Mouse (Mus musculus): ENCODE data around the gene Lrch1. TPM values are rescaled to one million over a fixed set of nuclear protein-coding genes. Genes with fewer than 3 reads are reported as not detected.
A peak's percentile ranks its signal among the peaks of the same experiment; 100 is the strongest.

Gene Lrch1
- polyA plus RNA-seq, 1 experiment: 11.5 TPM

GRCm38 (mm10) chr14:74848224-74848623, 99.5 kb downstream of the Lrch1 start:
- 67% methylated on average over 5 of the region's 5 CpGs for WGBS
- Histone ChIP-seq H3K27ac (ENCODE audit: insufficient read depth, low read length) (peak overlapping the region; percentile 40; the same call in 1 of the 2 replicates), H3K4me3 (ENCODE audit: extremely low read depth, insufficient read depth, insufficient read length) (no peak overlapping the region), H3K27me3 (ENCODE audit: control insufficient read depth, insufficient read depth, low read length) (no peaks in the 10 kb centered on the region), H3K36me3 (ENCODE audit: control insufficient read depth, insufficient read depth, low read length) (no peaks in the 10 kb centered on the region), H3K4me1 (ENCODE audit: control insufficient read depth, insufficient read depth, insufficient read length) (peaks cover 22% of the 10 kb centered on the region)
- no peak for TF ChIP-seq CTCF (IDR thresholded peaks at IDR 0.05; ENCODE audit: extremely low read depth, insufficient read depth, insufficient read length, insufficient replicate concordance)
- DNase-seq (ENCODE audit: low read depth in 1 of 2, low spot score in 2 of 2): no peak

GRCm38 (mm10) chr14:74847311-74848133, 100.2 kb downstream of the Lrch1 start:
- Histone ChIP-seq H3K4me1 (ENCODE audit: control insufficient read depth, insufficient read depth, insufficient read length) (peaks cover 22% of the 10 kb centered on the region), H3K27ac (ENCODE audit: insufficient read depth, low read length) (peak overlapping the region; percentile 40), H3K36me3 (ENCODE audit: control insufficient read depth, insufficient read depth, low read length) (no peaks in the 10 kb centered on the region), H3K27me3 (ENCODE audit: control insufficient read depth, insufficient read depth, low read length) (no peaks in the 10 kb centered on the region), H3K4me3 (ENCODE audit: extremely low read depth, insufficient read depth, insufficient read length) (no peak overlapping the region)
- TF ChIP-seq POLR2A (IDR thresholded peaks at IDR 0.05; ENCODE audit: low read depth, low read length) (no peak), CTCF (IDR thresholded peaks at IDR 0.05; ENCODE audit: extremely low read depth, insufficient read depth, insufficient read length, insufficient replicate concordance) (no peak)
- peak; percentile 75 to 88 for DNase-seq (ENCODE audit: low read depth in 1 of 2, low spot score in 2 of 2)
- WGBS: 7% methylated on average over 14 of the region's 14 CpGs

- H3K36me3 ChIP-seq (ENCODE audit: control insufficient read depth, insufficient read depth, low read length): no peaks in the 10 kb centered on the region
- 39% methylated on average over 5 of the region's 5 CpGs for WGBS
- no peak for DNase-seq (ENCODE audit: low read depth in 1 of 2, low spot score in 2 of 2)
- H3K27me3 ChIP-seq (ENCODE audit: control insufficient read depth, insufficient read depth, low read length): no peaks in the 10 kb centered on the region
- H3K4me3 ChIP-seq (ENCODE audit: extremely low read depth, insufficient read depth, insufficient read length): no peak overlapping the region
- H3K4me1 ChIP-seq (ENCODE audit: control insufficient read depth, insufficient read depth, insufficient read length): peaks cover 22% of the 10 kb centered on the region
- 0 out of 2 replicates have a peak overlapping the region, but pooled peaks have one; percentile 29 for H3K27ac ChIP-seq (ENCODE audit: insufficient read depth, low read length)
- TF ChIP-seq POLR2A (IDR thresholded peaks at IDR 0.05; ENCODE audit: low read depth, low read length) (no peak), CTCF (IDR thresholded peaks at IDR 0.05; ENCODE audit: extremely low read depth, insufficient read depth, insufficient read length, insufficient replicate concordance) (no peak)
These were observed 101.0 kb downstream of the Lrch1 start for GRCm38 (mm10) chr14:74846668-74847067.

DNA sequence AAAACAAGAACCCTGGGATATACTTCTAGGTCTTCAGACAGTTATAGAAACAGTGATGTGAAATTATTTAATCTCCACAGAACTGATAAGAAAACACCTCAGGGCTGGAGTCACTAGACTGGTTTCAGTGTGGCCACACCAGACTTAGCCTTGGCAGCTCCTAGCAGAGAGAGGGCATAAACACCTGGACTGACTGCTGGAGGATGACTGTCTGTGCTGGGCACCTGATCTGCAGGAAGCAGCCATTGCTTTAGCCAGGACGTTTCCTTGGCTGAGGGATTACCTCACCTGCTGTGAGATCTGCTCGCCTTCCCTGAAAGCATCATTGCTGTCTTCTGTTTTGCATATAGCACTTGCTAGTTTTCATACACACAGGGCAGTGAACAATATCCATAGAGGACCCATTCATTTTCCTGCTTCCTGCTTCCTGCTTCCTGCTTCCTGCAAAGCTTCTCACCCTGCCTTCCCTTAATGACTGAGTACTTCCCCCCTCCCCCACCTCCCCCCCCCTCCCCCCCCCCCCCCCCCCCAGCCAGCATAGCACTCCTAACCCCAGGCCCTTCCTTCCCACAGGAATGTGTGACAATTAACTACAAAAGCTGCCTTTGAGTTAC, 101.9 kb downstream of the Lrch1 start:
- no peak overlapping the region for H3K27ac ChIP-seq (ENCODE audit: insufficient read depth, low read length)
- DNase-seq (ENCODE audit: low read depth in 1 of 2, low spot score in 2 of 2): no peak
- H3K27me3 ChIP-seq (ENCODE audit: control insufficient read depth, insufficient read depth, low read length): no peaks in the 10 kb centered on the region
- no peaks in the 10 kb centered on the region for H3K36me3 ChIP-seq (ENCODE audit: control insufficient read depth, insufficient read depth, low read length)
- 43% methylated on average over 2 of the region's 2 CpGs for WGBS
- TF ChIP-seq CTCF (IDR thresholded peaks at IDR 0.05; ENCODE audit: extremely low read depth, insufficient read depth, insufficient read length, insufficient replicate concordance): no peak
- no peak for TF ChIP-seq POLR2A (IDR thresholded peaks at IDR 0.05; ENCODE audit: low read depth, low read length)
- no peak overlapping the region for H3K4me3 ChIP-seq (ENCODE audit: extremely low read depth, insufficient read depth, insufficient read length)
- H3K4me1 ChIP-seq (ENCODE audit: control insufficient read depth, insufficient read depth, insufficient read length): peaks cover 24% of the 10 kb centered on the region

GRCm38 (mm10) chr14:74841708-74842107, 106.0 kb downstream of the Lrch1 start:
- peaks cover 23% of the 10 kb centered on the region for H3K4me1 ChIP-seq (ENCODE audit: control insufficient read depth, insufficient read depth, insufficient read length)
- H3K27me3 ChIP-seq (ENCODE audit: control insufficient read depth, insufficient read depth, low read length): no peaks in the 10 kb centered on the region
- WGBS: 37% methylated on average over 2 of the region's 2 CpGs
- no peaks in the 10 kb centered on the region for H3K36me3 ChIP-seq (ENCODE audit: control insufficient read depth, insufficient read depth, low read length)
- DNase-seq (ENCODE audit: low read depth in 1 of 2, low spot score in 2 of 2): peak in 1 of 2 experiments; percentile 27
- H3K4me3 ChIP-seq (ENCODE audit: extremely low read depth, insufficient read depth, insufficient read length): no peak overlapping the region
- H3K27ac ChIP-seq (ENCODE audit: insufficient read depth, low read length): 0 out of 2 replicates have a peak overlapping the region, but pooled peaks have one; percentile 84
- TF ChIP-seq CTCF (IDR thresholded peaks at IDR 0.05; ENCODE audit: extremely low read depth, insufficient read depth, insufficient read length, insufficient replicate concordance) (no peak), POLR2A (IDR thresholded peaks at IDR 0.05; ENCODE audit: low read depth, low read length) (no peak)

DNA sequence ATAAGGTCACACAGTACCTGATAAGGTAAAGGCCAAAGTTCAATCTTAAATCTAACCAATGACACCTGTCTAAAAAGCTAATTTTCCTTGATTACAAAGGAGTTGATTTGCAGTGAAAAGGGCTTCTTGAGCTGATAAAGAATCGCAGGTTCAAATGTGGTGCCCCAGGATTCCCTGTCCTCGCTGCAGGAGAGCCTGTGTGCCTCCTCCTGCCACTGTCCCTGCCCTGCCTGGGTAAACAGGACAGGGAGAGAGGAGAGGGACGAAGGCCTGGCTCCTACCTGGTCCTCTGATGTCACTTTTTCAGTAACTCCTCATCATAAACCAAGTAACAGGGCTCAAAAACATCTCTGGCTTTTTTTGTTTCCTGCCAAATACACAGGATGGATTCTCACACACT, 106.4 kb downstream of the Lrch1 start:
- peaks cover 19% of the 10 kb centered on the region for H3K4me1 ChIP-seq (ENCODE audit: control insufficient read depth, insufficient read depth, insufficient read length)
- TF ChIP-seq POLR2A (IDR thresholded peaks at IDR 0.05; ENCODE audit: low read depth, low read length): no peak
- no peak for TF ChIP-seq CTCF (IDR thresholded peaks at IDR 0.05; ENCODE audit: extremely low read depth, insufficient read depth, insufficient read length, insufficient replicate concordance)
- H3K36me3 ChIP-seq (ENCODE audit: control insufficient read depth, insufficient read depth, low read length): no peaks in the 10 kb centered on the region
- DNase-seq (ENCODE audit: low read depth in 1 of 2, low spot score in 2 of 2): no peak
- H3K27ac ChIP-seq (ENCODE audit: insufficient read depth, low read length): peak overlapping the region; percentile 84
- WGBS: 85% methylated on average over 3 of the region's 3 CpGs
- H3K27me3 ChIP-seq (ENCODE audit: control insufficient read depth, insufficient read depth, low read length): no peaks in the 10 kb centered on the region
- H3K4me3 ChIP-seq (ENCODE audit: extremely low read depth, insufficient read depth, insufficient read length): no peak overlapping the region
